Mouse (Mus musculus): ENCODE measurements around the gene Tmem198.

The Tmem198 gene

DNA sequence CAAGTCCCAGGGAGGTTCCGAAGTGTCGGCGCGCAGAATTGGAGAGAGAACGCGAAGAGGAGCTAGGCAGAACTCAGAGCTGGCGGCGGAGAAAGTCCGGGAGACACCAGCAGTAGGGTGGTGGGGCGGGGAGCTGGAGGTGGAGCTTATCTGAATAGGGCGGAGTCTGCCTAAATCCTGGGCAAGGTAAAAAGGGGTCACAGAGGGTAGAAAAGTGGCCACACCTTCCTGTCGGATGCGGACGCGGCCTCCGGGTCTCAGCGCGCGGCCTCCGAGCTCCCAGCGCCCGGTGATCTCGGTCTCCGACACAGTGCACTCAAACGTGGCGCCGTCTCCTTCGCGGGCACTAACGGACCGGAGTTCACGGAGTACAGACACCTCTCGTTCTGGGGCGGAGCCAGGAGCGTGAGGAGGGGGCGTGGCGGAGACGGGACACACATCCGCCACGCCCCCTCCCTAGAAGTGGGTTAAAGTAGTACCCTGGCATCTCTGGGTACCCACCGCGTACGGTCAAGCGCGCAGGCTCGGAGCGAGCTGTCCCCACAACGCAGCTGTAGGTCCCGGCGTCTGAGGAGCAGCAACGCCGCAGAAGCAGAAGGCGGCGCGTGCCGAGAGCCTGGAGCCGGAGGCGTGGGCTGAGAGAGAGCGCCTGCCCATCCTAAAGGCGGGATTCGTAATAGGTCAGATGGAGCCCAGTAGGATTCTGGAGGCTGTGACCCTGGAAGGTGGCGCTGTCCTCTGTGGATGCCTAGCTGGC lies 8.3 kb downstream of the Tmem198 start:
- DNase-seq (ENCODE audit: low spot score), result no peak

DNA sequence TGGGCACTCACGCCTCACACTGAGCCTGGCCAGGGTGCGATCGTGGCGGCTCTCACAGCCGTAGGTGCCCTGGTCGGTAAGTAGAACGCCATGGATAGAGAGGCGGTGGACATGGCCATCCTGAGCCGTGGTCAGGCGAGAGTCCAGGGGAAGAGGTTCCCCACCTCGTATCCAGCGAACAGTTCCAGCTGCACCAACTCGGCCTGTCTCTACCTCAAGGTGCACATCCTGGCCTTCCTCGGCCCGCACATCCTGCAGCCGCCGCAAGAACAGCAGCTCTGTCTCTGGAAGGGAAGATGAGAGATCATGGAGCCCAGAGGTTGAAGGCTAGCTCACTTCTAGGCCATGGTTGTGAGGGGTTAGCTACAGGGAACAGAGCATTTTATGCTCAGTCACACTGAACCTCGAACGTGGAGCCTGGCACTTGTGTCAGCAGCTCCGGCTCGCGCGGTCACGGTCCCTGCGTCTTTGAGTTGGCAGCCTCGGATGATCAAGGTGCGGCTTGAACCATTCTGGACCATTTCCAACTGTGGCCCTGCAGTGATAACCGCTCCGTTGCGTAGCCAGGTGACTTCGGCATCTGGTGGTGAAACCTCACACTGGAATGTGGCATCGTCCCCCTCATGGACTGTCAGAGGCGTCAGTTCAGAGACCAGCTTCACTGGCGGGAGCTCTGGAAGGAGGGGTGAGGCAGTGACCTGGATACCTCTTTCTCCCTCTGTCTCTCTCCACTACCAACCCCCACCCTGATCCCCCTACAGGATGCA lies 11.6 kb downstream of the Tmem198 start:
- no peak for DNase-seq (ENCODE audit: low spot score)

DNA sequence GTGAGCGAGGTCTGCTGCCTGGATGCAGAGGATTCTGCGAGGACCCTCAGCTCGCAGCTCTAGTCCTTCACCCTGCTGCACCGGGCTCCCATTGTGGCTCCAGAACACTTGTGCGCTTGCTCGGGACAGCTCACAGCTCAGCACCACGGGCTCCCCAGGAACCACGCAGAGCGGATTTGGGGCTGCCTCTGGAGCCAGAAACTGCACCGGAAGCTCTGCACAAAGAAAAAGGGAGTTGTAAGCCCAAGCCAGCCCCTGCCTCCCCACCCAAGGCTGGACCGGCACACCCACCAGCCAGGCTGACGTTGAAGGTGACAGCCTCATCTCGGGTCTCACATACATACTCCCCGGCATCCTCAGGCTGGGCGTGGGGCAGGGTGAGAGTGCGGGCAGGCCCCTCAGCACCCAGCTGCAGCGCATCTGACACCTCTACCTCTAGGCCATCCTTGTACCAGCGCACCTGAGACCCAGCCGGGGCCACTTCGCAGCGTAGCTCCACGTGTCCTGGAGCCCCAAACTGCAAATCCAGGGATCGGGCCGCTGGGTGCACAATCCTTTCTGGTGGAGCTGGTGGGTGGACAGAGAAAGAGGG lies 13.3 kb downstream of the Tmem198 start:
- DNase-seq (ENCODE audit: low spot score), result no peak

DNA sequence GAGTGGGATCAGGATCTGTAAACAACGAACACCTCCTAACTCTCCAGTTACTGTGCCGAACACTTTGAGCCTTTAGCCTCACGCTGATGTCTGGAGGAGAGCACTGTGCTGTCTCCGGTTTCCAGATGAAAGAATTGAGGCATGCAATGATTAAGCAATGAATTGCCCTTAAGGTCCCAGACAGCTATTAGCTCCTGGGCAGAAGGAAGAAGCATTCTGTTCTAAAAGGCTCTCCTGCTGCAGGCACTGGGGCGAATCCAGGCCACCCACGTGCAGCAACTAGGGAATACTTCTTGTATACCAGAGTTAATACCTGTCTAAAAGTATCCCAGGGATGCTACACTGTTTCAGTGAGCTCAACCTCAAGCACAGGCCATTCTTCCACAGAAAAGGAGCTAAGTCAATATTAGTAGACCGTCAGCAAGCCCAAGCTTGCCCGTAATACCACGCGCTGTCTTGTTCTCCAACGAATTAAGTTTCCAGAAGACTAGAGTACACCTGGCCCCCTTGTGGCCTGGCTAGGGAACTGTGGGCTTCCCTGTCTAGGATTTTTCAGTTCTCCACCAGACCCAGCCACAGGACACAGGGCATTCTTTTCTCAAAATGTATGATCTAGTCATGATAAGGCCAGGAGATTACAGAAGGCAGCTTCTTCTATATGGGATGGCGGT lies 15.7 kb downstream of the Tmem198 start:
- DNase-seq (ENCODE audit: low spot score), result no peak

DNA sequence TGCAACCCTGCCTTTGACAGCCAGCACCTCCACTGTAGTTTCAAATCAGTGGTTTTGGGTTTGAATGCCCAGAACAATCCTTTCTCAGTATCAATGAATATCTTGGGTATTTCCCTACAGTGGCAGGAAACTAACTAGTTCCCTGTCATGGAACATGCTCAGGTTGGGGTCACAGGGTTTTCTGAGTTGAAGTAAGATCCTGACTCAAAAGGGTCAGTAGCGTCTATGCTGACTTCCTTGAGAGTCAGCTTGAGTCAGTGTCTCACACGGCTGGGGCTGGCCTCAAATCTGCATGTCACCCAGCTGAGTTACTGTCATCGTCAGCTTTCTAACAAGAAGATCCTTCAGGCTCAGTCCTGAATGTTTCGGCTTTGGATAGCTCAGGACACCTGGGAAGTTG lies 19.6 kb downstream of the Tmem198 start:
- no peak for DNase-seq (ENCODE audit: low spot score)

DNA sequence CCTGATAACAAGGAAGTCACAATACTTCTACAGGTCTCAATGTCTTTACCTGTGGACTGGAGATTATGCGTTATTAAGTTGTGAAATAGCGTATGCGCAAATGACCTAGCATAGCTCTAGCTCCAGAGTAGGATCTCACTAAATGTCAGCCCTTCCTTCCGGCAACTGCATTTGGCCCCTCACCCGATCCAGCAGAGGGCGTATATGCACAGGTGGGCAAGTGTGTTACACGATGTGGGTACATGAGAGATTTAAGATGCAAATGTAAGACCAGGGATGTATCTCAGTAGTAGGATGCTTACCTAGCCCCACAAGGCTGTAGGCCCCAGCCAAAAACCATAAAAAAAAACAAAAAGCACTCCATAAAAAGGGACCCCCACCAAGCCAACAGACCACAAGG lies 20.1 kb downstream of the Tmem198 start:
- no peak for DNase-seq (ENCODE audit: low spot score)

DNA sequence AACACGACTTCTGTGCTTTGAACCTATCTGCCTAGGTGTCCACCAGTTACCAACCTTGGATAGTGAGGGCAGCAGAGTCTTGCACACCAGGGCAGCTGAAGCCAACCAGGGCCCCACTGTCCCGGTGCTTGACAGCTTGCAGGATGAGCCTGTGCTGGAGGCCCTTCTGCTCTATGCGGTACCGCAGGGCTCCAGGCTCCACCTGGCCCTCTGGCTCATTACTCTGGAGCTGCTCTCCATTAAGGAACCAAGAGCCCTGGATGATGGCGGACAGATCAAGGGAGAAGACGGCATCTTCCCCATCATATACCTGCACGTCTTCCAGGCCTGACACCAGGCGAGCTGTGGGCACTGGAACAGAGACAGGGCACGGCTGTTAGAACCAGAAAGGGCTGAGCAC lies 22.6 kb downstream of the Tmem198 start:
- no peak for DNase-seq (ENCODE audit: low spot score)

DNA sequence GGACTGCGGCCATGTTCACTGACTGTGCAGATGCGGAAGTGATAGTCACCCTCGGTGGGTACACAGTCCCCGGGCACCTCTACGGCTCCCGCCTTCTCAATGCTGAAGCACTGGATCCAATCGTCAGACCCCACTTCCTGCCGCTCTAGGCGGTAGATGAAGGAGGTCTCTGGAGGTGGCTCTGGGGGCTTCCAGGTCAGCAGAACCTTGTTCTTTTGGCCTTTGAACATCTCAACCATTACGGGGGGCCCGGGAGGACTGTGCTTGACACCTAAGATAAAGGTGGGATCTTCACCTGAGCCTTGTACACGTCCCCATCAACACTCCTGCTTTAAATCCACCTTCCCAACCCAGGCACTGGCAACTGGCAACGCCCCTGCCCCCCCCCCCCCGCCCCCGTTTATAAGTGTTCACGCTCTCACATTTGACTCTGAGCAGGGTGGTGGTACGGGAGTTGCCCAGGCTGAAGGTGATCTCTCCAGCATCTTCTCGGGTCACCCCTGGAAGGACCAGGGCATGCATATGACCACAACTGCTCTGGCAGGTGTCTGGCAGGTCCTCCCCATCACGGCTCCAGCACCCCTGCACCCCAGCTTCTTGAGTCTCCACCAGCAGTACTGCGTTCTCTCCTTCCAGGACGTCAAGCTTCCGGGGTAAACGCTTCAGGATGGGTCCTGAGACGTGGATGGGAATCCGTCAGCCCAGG lies 23.8 kb downstream of the Tmem198 start:
- DNase-seq (ENCODE audit: low spot score), result no peak

DNA sequence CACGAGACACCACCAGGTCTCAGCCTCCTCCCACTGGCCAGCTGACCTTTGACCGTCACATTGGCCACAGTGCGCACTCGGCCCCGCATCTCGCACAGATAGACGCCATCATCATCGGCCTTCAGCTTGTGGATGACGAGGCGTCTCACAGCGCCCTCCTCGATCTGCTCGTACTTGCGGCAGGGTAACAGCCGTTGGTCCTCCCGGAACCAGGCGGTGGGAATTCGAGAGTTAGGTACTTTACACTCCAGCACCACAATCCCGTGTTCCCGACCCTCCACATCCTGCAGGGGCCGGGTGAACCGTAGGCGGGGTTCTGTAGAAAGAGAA lies 24.3 kb downstream of the Tmem198 start:
- DNase-seq (ENCODE audit: low spot score), result no peak

DNA sequence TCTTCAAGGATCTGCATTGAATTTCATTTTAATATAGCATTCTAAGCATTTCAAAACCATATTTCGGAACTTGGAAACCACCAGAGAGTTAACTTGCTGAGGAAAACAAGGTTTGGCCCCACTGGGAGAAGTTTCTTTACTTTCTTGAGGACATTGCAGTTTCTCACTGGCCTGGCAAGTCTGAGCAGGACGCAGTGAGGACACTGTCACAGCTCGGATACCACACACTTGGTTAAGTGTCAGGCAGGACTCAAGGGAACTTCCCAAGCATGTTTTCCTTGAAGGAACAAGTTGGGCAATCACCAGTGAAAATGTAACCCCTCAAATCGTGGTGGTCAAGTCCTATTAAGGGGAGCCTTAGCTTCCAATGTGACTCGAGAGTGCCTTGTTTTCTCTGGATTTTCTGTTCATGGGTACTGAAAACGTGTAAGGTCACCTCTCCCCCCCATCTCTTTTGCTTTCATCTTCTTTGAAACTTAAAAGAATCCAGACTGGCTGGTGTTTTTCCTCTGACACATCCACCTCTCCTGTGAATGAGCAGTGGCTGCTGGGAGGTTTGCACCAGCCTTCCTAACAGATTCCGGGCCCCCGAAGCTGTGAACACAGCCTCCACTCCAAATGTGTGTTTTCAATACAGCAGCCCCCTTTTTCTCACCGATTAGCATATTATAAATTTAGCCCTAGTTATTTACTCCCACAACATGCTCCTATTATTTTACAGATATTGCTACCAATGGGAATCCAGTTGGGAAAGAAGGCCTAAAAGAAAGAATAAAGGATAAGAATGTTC lies 25.1 kb downstream of the Tmem198 start:
- DNase-seq (ENCODE audit: low spot score), result no peak

DNA sequence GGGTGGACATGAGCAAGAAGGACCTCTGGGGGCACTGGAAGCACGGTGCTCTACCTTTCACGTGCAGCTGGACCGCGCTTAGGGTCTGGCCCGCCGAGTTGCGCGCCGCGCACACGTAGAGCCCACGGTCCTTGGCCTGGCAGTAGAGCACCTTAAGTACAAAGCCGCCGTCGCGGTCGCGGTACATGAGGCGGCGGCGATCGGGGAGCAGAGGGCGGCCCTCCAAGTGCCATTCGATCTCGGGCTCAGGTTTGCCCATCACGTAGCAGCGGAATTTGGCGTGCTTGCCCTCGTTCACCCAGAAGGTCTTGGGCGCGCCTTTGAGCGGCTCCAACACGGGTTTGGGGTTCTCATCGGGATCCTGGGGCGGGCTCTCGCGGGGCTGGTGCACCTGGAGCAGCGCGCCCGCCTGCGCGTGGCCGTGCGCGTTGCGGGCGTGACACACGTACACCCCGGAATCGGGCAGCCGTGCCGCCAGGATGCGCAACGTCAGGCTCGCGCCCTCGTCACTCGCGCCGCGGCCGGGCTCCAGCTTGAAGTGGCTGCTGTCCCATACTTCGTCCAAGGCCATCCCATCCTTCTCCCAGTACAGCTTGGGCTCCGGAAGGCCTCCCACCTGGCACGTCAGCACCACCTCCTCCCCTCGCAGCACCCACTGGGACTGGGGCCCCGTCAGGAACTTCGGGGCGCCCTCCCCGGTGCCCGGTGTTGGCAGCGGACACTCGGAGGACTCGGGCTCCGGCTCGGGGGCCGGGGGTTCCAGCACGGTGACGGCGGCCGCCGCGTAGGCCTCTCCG lies 26.0 kb downstream of the Tmem198 start:
- no peak for DNase-seq (ENCODE audit: low spot score)

DNA sequence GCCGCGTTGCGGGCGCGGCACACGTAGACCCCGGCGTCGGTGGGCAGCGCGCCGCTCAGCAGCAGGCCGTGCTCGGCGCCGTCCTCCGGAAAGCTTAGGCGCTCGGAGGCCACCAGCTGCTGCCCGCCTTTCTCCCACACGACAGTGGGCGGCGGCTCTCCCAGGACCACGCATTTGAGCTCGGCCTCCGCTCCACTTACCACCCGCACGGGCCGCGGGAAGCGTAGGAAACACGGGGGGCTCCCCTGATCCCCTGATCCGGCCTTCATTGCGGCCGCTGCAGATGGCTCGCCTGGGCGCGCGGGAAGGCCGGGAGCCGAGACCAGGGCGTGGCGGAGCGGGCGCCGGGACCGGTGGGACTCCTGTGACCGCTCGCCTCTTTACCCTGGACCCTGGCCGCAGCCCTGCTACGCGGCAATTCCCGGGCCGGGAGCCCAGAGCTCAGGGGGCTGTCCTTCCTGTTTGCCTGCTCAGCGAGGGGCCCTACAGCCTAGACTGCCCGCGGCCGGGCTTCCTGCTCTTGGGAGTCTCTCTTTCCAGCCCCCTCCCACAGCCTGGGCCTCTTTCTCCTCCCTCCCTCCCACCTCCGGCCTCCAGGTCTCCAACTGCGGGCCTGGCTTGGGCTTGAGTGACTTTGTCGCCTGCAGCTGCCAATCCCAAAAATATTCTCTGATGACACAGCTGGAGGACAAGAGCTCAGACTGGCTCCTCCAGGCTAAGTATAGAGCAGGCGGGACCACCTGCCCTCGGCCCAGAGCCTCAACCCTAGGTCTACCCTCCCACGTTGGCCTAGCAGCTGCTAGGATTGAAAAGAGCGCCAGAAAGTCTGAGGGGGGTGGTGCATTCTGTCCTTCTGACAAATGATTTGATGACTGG lies 26.9 kb downstream of the Tmem198 start, which contains the start of gene Obsl1:
TSS of gene Obsl1 (minus strand) at position 497 of the 876 bp plus-strand sequence.
- no peak for DNase-seq (ENCODE audit: low spot score)

DNA sequence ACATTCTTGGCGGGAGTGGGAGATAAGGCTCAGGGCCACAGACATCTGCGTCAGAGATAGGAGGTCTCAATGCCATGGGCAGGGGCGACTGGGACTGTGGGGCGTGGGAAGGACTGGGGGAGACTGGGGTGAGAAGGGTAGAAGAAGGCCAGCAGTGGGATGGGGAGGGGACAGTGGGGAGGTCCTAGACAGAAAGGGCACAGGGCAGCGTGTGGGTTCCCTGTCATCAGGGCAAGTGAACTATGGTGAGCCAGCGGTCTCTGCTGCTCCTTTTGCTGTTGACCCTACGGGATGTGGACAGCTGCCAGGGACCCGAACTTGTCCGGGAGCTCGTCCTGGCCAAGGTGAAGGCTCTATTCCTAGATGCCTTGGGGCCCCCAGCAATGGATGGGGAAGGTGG lies 27.7 kb downstream of the Tmem198 start, which contains the start of gene Inha:
TSS of gene Inha (plus strand) at position 72 of the 400 bp plus-strand sequence.
- DNase-seq (ENCODE audit: low spot score), result no peak

DNA sequence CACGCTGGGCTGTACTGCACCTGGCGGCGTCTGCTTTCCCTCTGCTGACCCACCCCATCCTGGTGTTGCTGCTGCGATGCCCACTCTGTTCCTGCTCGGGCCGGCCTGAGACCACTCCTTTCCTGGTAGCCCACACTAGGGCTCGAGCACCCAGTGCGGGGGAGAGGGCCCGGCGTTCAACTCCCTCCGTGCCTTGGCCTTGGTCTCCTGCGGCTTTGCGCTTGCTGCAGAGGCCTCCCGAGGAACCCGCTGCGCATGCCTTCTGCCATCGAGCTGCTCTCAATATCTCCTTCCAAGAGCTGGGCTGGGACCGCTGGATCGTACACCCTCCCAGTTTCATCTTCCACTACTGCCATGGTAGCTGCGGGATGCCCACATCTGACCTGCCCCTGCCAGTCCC lies 30.3 kb downstream of the Tmem198 start:
- no peak for DNase-seq (ENCODE audit: low spot score)

DNA sequence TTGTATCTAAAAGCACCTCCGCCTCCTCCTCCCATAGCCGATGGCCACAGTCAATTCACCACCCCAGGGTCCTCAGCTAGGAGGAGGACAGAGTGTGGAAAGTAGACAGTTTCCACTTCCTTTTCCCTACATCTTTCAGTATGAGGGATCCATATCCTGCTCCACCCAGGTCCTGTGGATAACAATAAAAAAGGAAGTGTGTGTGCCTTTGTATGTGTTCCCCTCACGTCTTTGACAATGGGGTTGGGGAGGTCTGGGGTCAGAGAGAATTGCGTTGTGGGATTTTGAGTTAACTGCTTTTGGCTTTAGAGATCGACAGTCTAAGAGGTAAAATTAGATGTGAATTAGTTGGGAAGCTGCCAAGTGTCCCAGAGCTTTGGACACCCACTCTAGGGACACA lies 30.8 kb downstream of the Tmem198 start:
- no peak for DNase-seq (ENCODE audit: low spot score)

DNA sequence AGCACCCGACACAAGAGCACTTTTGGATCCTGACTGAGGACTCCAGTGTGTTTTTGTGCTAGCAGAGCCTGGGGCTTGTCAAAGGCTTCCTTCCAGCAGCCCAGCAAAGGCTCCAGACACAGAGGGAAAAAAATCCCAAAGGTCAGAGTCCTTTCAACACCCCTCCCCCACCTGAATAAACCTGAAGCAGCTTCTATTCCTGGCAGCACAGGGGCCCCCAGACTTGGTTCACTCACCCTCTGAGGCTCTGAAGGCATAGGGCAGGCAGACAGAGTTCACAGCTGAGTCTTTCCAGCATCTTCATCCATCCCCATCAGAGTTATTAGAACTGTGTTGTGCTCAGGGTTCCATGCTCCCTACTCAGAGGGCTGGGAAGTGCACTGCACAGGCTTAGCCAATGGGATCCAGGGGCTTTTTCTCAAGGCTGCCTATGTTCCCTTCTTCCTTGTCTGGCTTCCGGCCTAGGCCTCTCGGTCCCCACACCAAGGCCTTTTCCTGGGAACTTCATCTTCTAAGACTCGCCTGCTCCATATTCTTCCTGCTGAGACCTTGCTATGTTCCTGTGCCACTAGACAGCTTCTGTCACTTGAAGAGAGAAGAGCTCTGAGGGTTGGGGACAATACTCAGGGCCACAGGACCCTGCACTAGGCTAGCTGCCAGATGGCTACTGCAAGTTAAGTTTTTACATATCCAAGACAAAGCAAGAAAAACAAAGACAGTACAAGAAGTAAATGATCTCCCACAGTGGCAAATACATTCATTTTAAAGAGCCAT lies 32.3 kb downstream of the Tmem198 start:
- no peak for DNase-seq (ENCODE audit: low spot score)

DNA sequence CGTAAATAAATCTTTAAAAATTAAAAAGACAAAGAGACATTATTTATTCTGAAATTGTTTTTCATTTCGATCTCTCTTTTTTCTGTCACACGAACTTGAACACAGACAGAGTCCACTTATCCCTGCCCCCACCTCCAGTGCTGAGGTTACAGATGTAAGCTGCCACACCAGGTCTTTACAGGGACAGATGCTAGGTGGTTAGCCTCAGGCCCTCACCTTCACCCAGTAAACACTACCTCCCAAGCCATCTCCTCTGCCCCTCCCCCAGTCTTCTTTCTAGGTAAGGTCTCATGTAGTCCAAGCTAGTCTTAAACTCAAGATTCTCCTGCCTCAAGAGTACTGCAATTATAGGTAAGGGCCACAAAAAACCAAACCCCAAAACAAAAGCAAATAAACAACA lies 33.2 kb downstream of the Tmem198 start:
- no peak for DNase-seq (ENCODE audit: low spot score)

DNA sequence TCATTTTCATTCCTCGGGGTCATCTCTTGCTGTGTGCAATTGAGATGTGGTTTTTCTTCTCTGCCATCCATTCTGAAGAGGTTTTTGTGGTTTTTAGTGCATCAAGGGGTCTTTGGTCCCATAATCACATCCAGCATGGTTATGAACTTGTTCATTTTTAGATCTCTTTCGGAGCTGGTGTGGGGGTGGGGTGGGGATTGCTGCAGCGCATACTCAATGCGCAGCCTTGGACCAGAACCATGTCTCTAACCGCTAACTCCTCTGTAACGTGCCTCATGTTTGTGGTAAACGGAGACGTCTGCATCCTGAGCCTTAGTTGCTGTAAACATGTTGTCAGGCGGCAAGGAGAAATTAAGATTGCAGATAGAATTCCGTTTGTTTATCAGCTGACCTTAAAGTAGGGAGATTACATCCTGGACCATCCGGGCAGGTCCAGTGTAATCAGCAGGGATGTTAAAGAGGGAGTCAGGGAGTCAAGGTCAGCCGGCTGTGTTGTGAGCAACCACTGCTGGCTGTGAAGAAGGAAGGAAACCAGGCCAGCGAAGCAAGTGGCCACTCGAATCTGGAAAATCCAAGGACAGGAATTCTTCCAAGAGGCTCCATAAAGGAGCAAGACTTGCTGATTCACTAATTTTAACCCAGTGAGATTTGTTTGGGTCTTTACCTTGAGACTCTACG lies 37.5 kb downstream of the Tmem198 start:
- no peak for DNase-seq (ENCODE audit: low spot score)

Data from urinary bladder, postnatal 10 days (tissue).